Mouse (Mus musculus): ENCODE measurements around the gene Cobl. TPM values are rescaled to one million over a fixed set of nuclear protein-coding genes. Genes with fewer than 3 reads are reported as not detected.
A peak's percentile ranks its signal among the peaks of the same experiment; 100 is the strongest.

Cobl gene
- total RNA-seq, 2 experiments from 2014 or later, result 15.1 to 19.0 TPM

DNA sequence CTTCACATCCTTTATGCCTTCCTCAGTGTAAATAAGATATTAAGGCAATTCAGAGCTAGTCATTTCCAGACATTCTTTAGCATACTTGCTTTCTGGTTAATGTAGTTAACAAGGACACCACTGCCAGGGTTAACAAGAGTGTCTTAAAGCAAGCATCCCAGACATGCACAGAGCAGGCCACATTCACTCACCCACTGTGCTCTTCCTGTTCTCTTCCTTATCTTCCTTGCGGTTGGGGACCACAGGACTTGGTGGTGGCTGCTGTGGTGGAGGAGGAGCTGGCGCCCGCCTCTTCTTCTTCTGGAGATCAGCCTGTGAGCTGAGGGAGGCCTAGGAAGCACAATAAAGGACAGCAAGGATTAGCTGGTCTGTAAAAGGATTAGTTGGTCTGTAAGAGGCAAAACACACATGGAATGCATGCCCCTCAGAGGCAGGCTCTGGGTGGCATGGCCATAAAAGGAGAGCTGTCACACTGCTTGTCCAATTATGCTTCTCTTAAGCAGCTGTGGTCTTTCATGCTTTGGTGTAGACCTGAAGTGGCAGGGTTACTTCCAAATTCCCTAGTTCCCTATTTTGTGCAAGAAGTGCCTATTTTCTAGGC, 155.2 kb downstream of the Cobl start:
- no peak for DNase-seq (ENCODE audit: low spot score in 2 of 2)
- H3K27ac ChIP-seq, result no peak overlapping the region
- TF ChIP-seq CTCF (conservative IDR thresholded peaks at IDR 0.05), result no peak
- H3K4me3 ChIP-seq, result no peak overlapping the region

DNA sequence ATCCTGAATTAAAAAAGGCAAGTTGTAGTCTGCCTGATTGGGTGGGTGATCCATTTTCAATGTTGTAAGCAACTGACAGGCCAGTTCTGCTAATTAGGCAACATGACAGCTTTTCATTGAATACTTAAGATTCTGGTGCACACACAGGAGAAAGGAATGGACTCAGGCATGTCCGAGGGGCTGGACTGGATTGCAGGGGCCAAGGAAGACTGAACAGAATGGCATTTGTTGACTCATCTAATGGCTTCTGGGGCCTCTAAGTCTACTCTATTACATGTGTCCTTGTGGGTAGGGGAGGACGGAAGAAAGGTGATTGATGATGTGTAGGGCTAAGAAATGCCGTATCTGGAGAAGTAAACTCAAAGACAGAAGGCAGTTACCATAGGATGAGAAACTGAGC, 159.9 kb downstream of the Cobl start:
- no peak overlapping the region for H3K4me3 ChIP-seq
- H3K27ac ChIP-seq, result no peak overlapping the region
- TF ChIP-seq CTCF (conservative IDR thresholded peaks at IDR 0.05), result no peak
- no peak for DNase-seq (ENCODE audit: low spot score in 2 of 2)

DNA sequence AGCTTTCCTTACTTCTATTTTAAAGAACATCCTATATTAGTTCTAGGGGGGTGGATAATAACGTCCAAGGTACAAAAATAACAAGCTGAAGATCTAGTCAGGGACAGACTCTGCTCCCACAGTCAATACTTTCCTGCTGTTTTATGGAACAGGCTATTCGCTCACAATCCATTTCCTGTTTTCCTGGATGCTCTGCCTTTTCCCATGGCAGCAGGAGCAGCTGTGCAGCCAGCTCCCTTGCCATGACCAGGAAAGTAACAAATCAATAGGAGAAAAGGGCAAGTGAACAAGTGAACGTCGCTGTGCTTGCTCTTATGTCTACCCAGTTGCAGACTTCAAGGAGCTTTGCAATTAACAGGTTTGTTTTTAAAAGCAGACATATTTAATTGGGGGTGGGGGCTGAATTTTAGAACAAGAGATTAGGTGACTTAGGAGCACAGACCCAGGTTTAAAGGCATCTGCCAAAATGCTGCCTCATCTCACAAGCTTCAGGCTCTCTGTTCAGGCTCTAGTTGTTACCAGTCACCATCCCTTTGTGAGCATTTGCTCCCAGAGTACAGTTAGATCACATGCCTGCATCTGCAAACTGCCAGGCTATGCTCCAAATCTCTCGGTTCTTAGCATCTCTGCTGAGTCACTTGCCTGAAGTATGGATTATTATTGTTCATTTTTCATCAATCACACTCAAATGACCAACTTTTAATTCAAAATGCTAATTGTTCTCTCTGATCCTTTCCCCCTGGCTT, 164.9 kb downstream of the Cobl start:
- no peak for DNase-seq (ENCODE audit: low spot score in 2 of 2)

DNA sequence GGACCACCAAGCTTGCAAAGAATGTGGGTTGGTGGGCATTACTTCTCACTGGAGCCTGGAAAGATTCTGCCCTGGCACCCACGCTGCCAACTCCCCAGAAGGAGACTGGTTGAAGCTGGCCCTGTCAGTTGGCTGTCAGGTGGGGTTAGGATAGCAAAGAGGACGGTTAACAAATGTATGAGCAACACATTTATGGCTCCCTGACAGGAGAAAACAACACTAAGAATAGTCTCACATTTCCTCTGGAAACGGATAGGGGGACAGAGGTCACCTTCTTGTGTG, 173.2 kb downstream of the Cobl start:
- peak; percentile 21; the same call in 1 of the 2 replicates for TF ChIP-seq CTCF (conservative IDR thresholded peaks at IDR 0.05)

More for the DNA sequence above, 164.9 kb downstream of the Cobl start:
- Histone ChIP-seq H3K4me3 (no peak overlapping the region), H3K27ac (peak overlapping the region; percentile 36; the same call in 1 of the 2 replicates)
- TF ChIP-seq CTCF (conservative IDR thresholded peaks at IDR 0.05), result no peak

DNA sequence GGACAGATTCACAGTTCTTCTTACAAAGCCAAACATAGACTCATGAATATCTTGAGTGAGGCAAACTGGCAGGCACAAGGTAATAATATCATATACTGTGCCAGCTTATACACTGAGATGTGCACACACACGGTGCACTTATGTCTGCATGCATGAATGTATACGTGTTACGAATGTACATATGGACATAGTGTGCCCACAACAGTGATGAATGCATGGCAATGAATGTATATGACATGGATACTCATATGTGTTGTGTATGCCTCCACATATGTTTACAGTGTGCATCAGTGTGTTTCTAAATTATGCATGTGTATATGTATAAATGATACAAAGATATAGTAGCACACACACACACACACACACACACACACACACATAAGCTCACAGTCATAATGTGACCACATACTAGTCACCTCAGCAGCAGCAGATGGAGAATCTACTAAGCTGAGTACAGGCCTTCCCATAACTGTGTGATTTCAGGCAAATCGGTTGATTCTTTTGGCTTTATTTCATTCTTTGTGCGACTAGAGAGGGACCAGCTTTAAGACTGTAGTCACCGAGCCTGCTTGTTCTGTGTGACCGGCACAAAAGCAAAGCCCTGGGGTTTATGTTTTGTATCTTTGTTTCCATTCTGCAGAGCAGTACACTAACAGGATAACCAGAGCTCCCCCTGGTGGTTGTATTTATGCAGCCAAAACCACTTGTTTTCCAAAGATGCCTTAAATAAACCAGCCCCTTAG, 173.7 kb downstream of the Cobl start:
- peak; percentile 59 to 80 for DNase-seq (ENCODE audit: low spot score in 2 of 2)
- no peak overlapping the region for H3K27ac ChIP-seq
- H3K4me3 ChIP-seq, result no peak overlapping the region
- TF ChIP-seq CTCF (conservative IDR thresholded peaks at IDR 0.05), result peak; percentile 94

More for the DNA sequence above, 173.2 kb downstream of the Cobl start:
- no peak for DNase-seq (ENCODE audit: low spot score in 2 of 2)
- Histone ChIP-seq H3K4me3 (no peak overlapping the region), H3K27ac (no peak overlapping the region)

DNA sequence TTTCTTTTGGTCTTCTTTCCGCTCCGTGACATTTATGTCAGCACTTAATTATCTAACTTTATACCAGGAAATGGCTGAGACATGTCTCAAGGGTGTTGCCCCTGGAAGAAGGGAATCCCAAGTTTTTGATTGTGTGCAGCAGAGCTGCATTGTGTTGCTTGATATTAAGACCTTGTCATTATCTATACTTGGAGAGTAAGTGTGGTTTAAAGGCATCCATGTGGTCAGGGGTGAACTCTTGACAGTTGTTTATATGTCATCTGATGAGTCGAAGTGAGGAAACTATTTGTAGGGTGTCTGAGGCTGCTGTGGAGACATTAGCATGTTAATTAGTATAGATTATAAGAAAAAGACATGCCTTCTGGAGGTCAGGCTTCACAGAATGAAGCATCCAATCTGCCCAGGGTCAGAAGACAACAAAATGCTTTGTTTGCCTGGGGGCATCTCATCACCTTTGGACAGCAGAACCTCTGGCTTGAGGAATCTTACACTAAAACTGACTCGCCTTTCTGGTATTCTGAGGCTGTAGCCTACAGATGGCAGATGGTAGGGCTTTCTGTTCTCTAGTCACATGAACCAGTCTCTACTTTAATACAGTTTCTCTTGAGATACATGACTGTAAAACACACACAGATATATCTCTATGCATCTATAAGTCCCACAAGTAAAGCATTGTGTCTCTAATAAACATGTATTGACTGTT, 179.3 kb downstream of the Cobl start:
- no peak for TF ChIP-seq CTCF (conservative IDR thresholded peaks at IDR 0.05)
- no peak for DNase-seq (ENCODE audit: low spot score in 2 of 2)
- Histone ChIP-seq H3K27ac (no peak overlapping the region), H3K4me3 (no peak overlapping the region)

DNA sequence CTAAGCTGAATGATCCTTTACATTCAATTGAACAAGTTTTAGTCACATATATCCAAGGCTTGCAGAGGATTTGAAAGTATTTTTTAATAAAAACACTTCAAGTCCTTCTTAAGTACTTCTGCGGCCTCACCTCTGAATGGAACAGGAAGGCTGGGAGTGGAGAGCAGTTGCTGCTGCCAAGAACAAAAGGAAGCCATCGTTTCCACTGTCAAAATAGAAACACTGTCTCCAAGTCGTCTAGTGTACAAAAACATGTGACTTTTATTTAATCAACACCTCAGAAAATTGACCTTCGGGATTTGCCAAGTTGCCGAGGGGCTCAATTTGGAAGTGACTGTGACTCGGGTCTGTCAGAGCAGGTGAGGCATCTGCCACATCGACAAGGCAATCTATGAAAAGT, 184.0 kb downstream of the Cobl start:
- DNase-seq (ENCODE audit: low spot score in 2 of 2), result no peak
- TF ChIP-seq CTCF (conservative IDR thresholded peaks at IDR 0.05), result no peak

DNA sequence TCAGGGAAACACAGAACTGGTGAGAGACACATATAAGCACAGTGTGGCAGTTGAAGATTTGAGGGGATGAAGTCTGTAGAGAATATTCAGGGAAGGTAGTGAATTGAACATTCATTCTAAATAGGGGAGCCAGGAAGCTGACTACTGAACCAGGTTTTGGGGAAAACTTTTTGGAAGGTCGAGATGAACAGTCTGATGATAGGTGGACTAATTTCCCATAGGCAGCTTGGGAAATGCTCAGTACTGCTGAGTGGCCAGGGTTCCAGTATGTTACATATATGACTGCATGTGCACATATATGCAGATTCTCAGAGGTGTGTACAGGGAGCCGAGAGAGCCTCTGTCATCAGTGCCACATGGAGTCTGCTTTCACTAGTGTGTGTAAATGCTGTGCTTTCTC, 190.5 kb downstream of the Cobl start:
- Histone ChIP-seq H3K27ac (no peak overlapping the region), H3K4me3 (no peak overlapping the region)
- no peak for DNase-seq (ENCODE audit: low spot score in 2 of 2)
- no peak for TF ChIP-seq CTCF (conservative IDR thresholded peaks at IDR 0.05)

More for the DNA sequence above, 184.0 kb downstream of the Cobl start:
- H3K4me3 ChIP-seq, result no peak overlapping the region
- no peak overlapping the region for H3K27ac ChIP-seq

DNA sequence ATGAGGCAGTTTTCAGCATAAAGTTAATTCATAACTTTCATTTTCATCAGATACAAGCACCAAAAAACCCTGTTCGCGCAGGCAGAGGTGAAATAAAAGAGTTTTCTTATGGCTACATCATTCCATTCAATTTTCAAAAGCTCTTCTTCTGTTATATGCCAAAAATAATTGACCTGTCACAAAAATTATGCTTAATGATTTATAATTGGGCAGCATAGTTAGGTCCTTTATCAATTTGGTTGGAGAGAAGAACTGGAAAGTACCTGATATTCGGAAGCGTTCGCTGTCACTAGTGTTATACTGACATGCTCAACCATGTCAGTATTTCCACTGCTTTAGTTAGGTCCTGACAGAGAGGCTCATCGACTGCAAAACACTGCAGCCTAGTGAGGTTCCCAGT, 191.0 kb downstream of the Cobl start:
- no peak for DNase-seq (ENCODE audit: low spot score in 2 of 2)

DNA sequence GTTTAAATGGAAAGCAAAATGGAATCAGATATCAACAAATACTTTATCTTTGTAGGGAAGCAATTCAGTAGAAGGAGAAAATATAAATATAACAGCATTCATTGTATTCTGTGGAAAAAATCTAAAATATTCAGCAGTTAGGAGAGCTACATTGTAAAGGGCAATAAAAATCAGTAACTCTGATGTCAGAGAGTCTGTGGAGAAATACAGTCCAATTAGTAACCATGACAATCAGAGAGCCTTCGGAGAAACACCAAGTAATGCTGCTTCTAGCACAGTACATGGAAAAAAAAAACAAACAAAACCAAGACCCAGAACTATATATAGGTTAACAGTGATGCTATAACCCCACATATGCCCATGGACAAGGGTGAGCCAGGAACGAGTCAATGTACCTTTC, 206.3 kb downstream of the Cobl start:
- no peak overlapping the region for H3K4me3 ChIP-seq
- TF ChIP-seq CTCF (conservative IDR thresholded peaks at IDR 0.05), result no peak
- no peak for DNase-seq (ENCODE audit: low spot score in 2 of 2)
- no peak overlapping the region for H3K27ac ChIP-seq

More for the DNA sequence above, 191.0 kb downstream of the Cobl start:
- no peak for TF ChIP-seq CTCF (conservative IDR thresholded peaks at IDR 0.05)
- Histone ChIP-seq H3K27ac (no peak overlapping the region), H3K4me3 (no peak overlapping the region)

DNA sequence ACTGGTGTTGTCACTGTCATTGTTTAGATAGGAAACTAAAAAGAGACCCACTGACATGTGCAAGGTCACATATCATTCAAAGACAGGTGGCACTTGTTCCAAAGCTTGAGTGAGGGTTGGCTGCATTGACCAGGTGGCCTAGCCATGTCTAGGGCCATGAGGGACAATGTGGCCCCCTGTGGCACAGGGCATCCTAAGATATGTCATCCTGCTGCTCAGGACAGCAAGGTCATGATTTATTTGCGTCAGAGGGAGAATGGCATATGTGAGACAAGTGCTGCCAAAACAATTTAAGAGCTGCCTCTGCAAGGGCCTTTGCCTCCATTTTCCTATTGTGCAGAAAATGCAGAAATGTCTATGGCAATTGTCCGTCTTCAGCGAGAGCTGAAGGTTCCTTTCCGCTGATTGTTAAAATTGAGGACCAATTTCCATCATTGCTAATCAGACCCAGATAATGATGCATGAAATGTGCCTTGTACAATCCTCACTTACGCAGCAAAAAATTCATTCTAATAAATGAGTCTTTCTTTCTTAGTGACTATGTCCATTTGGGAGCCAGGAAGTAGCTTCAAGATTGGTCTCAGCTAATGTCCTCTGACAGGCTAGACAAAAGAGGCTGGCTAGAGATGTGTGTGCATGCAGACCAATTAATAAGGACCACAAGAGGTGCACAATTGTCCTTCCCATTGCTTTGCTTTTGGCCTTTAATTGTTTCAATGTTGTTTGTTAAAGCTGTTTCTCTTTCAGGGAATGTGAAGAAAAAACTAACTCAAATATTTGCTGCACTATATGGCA, 207.2 kb downstream of the Cobl start:
- no peak for DNase-seq (ENCODE audit: low spot score in 2 of 2)
- H3K4me3 ChIP-seq, result no peak overlapping the region
- no peak overlapping the region for H3K27ac ChIP-seq
- TF ChIP-seq CTCF (conservative IDR thresholded peaks at IDR 0.05), result no peak

DNA sequence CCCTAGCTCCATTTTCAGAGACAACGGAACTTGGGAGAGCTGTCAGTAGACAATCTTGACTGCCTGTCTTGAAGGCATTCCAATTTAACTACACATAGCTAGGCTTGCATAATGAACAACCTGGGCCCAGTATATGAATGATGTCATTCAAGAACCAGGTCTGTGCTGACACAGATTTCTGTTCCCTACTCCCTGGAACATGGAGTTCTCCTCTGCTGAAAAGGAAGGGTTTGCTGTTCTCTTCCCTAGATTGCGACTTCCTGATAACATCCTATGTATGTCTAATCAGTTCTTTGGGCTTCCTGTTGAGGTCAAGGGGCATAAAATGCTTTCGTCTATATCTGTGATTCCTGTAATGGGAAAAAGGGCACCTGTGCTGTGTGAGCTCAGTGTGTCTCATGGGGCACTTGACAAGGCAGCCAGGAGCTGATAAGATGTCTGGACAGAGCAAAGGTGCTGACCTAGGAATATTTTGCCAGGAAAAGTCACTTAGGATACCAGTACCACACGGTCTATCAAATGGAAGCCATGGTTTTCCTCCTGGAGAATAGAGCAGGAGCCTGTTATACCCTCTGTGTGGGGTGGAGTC, 219.3 kb downstream of the Cobl start:
- H3K4me3 ChIP-seq, result no peak overlapping the region
- no peak for TF ChIP-seq CTCF (conservative IDR thresholded peaks at IDR 0.05)
- no peak overlapping the region for H3K27ac ChIP-seq
- no peak for DNase-seq (ENCODE audit: low spot score in 2 of 2)

Measured in layer of hippocampus, adult 2 months (tissue).